8 mouse cellular contexts compared by ENCODE assay signal in the genomic region with DNA sequence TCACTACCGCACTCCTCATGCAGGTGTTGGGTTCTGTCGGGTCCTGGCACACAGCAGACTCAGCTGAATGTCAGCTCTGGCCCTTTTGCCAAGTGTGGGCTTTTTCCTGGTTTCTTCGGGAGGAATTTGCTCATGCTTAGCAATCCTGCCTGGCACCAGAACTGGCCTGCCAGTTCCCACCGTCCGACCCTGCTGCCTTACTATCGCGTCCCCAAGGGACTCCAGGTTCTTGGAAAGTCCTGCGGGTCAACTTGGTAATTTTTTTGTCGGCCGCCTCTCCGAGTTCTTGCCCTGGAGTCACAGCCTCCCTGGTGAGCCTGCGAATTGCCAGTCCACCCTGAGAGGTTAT. TPM values are rescaled to one million over a fixed set of nuclear protein-coding genes. Genes with fewer than 3 reads are reported as not detected.
DNase-seq lines count a peak whose midpoint lies in the region; ATAC-seq and TF ChIP-seq lines count a peak whose summit lies in the region.

No protein-coding gene starts in this region.

- intact Hi-C loops in gastrocnemius, postnatal 14 days (cut with DNase I; ENCODE audit: low total_unique reads): no loop called here

- peak; percentile 26 for DNase-seq in gastrocnemius, postnatal 14 days
- peak; percentile 78 for DNase-seq in kidney, adult 2 months
- DNase-seq in thymus, postnatal 25 days: no peak

- H3K27me3 ChIP-seq in megakaryocyte, embryonic 14.5 days (replicated peaks): no peaks in the 10 kb centered on the region
- no peaks in the 10 kb centered on the region for H3K27me3 ChIP-seq in kidney, adult 2 months (replicated peaks; ENCODE audit: control insufficient read depth, insufficient read depth, low read length)

- H3K4me3 ChIP-seq in megakaryocyte, embryonic 14.5 days (replicated peaks): peak overlapping the region; percentile 99
- H3K4me3 ChIP-seq in brown adipose tissue, adult 24 weeks (ENCODE audit: insufficient read depth, low read depth, low read length): peak overlapping the region; percentile 68
- H3K4me3 ChIP-seq in kidney, adult 2 months (ENCODE audit: insufficient read depth, low read depth, low read length): peak overlapping the region; percentile 86
- peak overlapping the region; percentile 74 for H3K4me3 ChIP-seq in macrophage (ENCODE audit: inconsistent target)

- no peak for ATAC-seq in megakaryocyte, adult 5-6 weeks (ENCODE audit: poor library complexity, severe bottlenecking)
- no peak for ATAC-seq in inflammation-experienced regulatory T-cells, adult 6 months

- TF ChIP-seq POLR2A in kidney, adult 2 months (IDR thresholded peaks at IDR 0.05; ENCODE audit: low read depth, low read length): no peak

- H3K4me1 ChIP-seq in megakaryocyte, embryonic 14.5 days: peaks cover 80% of the 10 kb centered on the region
- H3K4me1 ChIP-seq in brown adipose tissue, adult 24 weeks (ENCODE audit: control insufficient read depth, insufficient read depth, insufficient read length, low read length): peaks cover 15% of the 10 kb centered on the region; the same call in 1 of the 2 replicates
- peaks cover 33% of the 10 kb centered on the region for H3K4me1 ChIP-seq in kidney, adult 2 months (ENCODE audit: control insufficient read depth, insufficient read depth, low read length)

- H3K9me3 ChIP-seq in megakaryocyte, embryonic 14.5 days: no peaks in the 10 kb centered on the region

- peaks cover 51% of the 10 kb centered on the region for H3K79me2 ChIP-seq in macrophage (ENCODE audit: inconsistent target)

- peak overlapping the region; percentile 68 for H3K27ac ChIP-seq in brown adipose tissue, adult 24 weeks (replicated peaks; ENCODE audit: low read depth, low read length)
- H3K27ac ChIP-seq in kidney, adult 2 months (ENCODE audit: insufficient read depth, low read depth, low read length): peak overlapping the region; percentile 100
- peak overlapping the region; percentile 48 for H3K27ac ChIP-seq in macrophage

- no peaks in the 10 kb centered on the region for H3K36me3 ChIP-seq in megakaryocyte, embryonic 14.5 days (replicated peaks; ENCODE audit: low read length)
- no peaks in the 10 kb centered on the region for H3K36me3 ChIP-seq in kidney, adult 2 months (ENCODE audit: control insufficient read depth, insufficient read depth, low read length)
- no peaks in the 10 kb centered on the region for H3K36me3 ChIP-seq in macrophage (ENCODE audit: inconsistent target)

- TF ChIP-seq CTCF in kidney, adult 2 months (conservative IDR thresholded peaks at IDR 0.05; ENCODE audit: insufficient read depth, insufficient read length, low read depth, low read length): no peak

- under 1% methylated on average over 12 of the region's 12 CpGs for WGBS in kidney, adult 2 months
- 6% methylated on average over 12 of the region's 12 CpGs for WGBS in macrophage (ENCODE audit: missing documents)

RNA-seq across cellular contexts. Expression of a gene that starts 0.9 kb away (rescaled TPM):
- polyA plus RNA-seq in megakaryocyte, embryonic 14.5 days (2012; ENCODE audit: insufficient read depth, low replicate concordance): 22.2 and 27.5 TPM in 2 replicates
- total RNA-seq in megakaryocyte, adult 5-6 weeks (2015): 23.2 and 26.6 TPM in 2 replicates
- total RNA-seq in megakaryocyte, adult 5-6 weeks (2017): 19.6 and 26.5 TPM in 2 replicates
- 14.3 and 15.6 TPM in 2 replicates for polyA plus RNA-seq in brown adipose tissue, adult 24 weeks (2012; ENCODE audit: insufficient read depth, insufficient read length, missing spikeins)
- 10 to 100 TPM; 11.5 to 13.7 TPM for total RNA-seq in gastrocnemius, postnatal 14 days (2021)
- polyA plus RNA-seq in kidney, adult 2 months (2012; rRNA removed): 16.9 and 17.4 TPM in 2 replicates
- 10 to 100 TPM; 13.9 to 55.6 (median 35.3) TPM for total RNA-seq in macrophage (2018; cell fraction: chromatin; rRNA removed)
- total RNA-seq in macrophage (2018; cell fraction: cytosol; rRNA removed): 10 to 100 TPM in 23 of 26 experiments, 1 to 10 TPM in 3; 8.3 to 20.6 (median 15.7) TPM
- 10 to 100 TPM; 15.1 to 50.4 (median 30.7) TPM for total RNA-seq in macrophage (2018; cell fraction: nucleus; rRNA removed)
- 14.6 to 15.0 TPM (median 15.0 TPM) in 3 replicates for polyA plus RNA-seq in macrophage (2018)
- 10 to 100 TPM; 12.8 to 21.3 (median 19.8) TPM for polyA plus RNA-seq in inflammation-experienced regulatory T-cells, adult 6 months (2017; shearing (Covaris generic))

RNA-seq across cellular contexts. Expression of a gene that starts 45.0 kb away (rescaled TPM):
- polyA plus RNA-seq in megakaryocyte, embryonic 14.5 days (2012; ENCODE audit: insufficient read depth, low replicate concordance): 2.2 and 6.9 TPM in 2 replicates
- total RNA-seq in megakaryocyte, adult 5-6 weeks (2015): 139 and 169 TPM in 2 replicates
- 344 and 355 TPM in 2 replicates for total RNA-seq in megakaryocyte, adult 5-6 weeks (2017)
- polyA plus RNA-seq in brown adipose tissue, adult 24 weeks (2012; ENCODE audit: insufficient read depth, insufficient read length, missing spikeins): 61.2 and 77.2 TPM in 2 replicates
- total RNA-seq in gastrocnemius, postnatal 14 days (2021): 10 to 100 TPM; 30.9 to 37.2 TPM
- polyA plus RNA-seq in kidney, adult 2 months (2012; rRNA removed): 64.0 and 93.1 TPM in 2 replicates
- 10 to 100 TPM; 13.3 to 78.5 (median 50.6) TPM for total RNA-seq in macrophage (2018; cell fraction: chromatin; rRNA removed)
- total RNA-seq in macrophage (2018; cell fraction: cytosol; rRNA removed): 10 to 100 TPM; 66.5 to 100.0 (median 81.5) TPM
- 100 to 1,000 TPM in 12 of 26 experiments, 10 to 100 TPM in 14; 51.2 to 154 (median 97.0) TPM for total RNA-seq in macrophage (2018; cell fraction: nucleus; rRNA removed)
- polyA plus RNA-seq in macrophage (2018): 67.1 to 82.0 TPM (median 75.1 TPM) in 3 replicates
- 100 to 1,000 TPM; 248 to 321 (median 312) TPM for polyA plus RNA-seq in inflammation-experienced regulatory T-cells, adult 6 months (2017; shearing (Covaris generic))

Comparison
In these comparisons a context has a peak if more than half of its experiments do, and no peak if none do; other contexts are left out.
1. H3K27ac ChIP-seq: peak in every context shown above with its lines; median percentile 100 in kidney, adult 2 months; 68 in brown adipose tissue, adult 24 weeks; 48 in macrophage.